Mouse (Mus musculus) midbrain, postnatal 0 days (tissue): Measurements from ENCODE around the gene Unc93b1. TPM values are rescaled to one million over a fixed set of nuclear protein-coding genes. Genes with fewer than 3 reads are reported as not detected.

Source experiments
- ATAC-seq: fragments of 200-750 bp; cut with Nextera tagmentation; 2 replicates; pipeline ENCODE4 v1.8.0; 2017; ENCODE audit warnings: moderate number of reproducible peaks, mild to moderate bottlenecking, moderate TSS enrichment, moderate library complexity; ENCODE audit not compliant: low FRiP score
- DNase-seq: peaks from one replicate; pipeline ENCODE4 v3.0.0-alpha.2; 2015; ENCODE audit warnings: low spot score
- H3K27ac ChIP-seq: fragments of 300-500 bp; sonication (generic); 2 replicates; pipeline ENCODE4 v1.5.1; 2014; ENCODE audit warnings: low read depth, mild to moderate bottlenecking, low read length, mixed read lengths
- H3K27me3 ChIP-seq: fragments of 300-500 bp; sonication (generic); 2 replicates; pipeline ENCODE4 v1.6.1; 2014; ENCODE audit warnings: low read length, control low read depth, mixed read lengths; ENCODE audit not compliant: insufficient read depth
- H3K36me3 ChIP-seq: fragments of 300-500 bp; sonication (generic); 2 replicates; pipeline ENCODE4 v1.6.1; 2014; ENCODE audit warnings: low read length, control low read depth, mixed read lengths; ENCODE audit not compliant: insufficient read depth
- H3K4me1 ChIP-seq: fragments of 300-500 bp; sonication (generic); 2 replicates; pipeline ENCODE4 v1.6.1; 2014; ENCODE audit warnings: mild to moderate bottlenecking, control low read depth, antibody characterized with exemption, low read length, mixed read lengths; ENCODE audit not compliant: insufficient read depth
- H3K4me2 ChIP-seq: fragments of 300-500 bp; sonication (generic); 2 replicates; pipeline ENCODE4 v1.6.1; 2014; ENCODE audit warnings: low read depth, mild to moderate bottlenecking, low read length, mixed read lengths; ENCODE audit not compliant: poor library complexity, severe bottlenecking
- H3K4me3 ChIP-seq: fragments of 300-500 bp; sonication (generic); 2 replicates; pipeline ENCODE4 v1.5.1; 2014; ENCODE audit warnings: low read depth, mild to moderate bottlenecking, low read length, moderate library complexity
- H3K9ac ChIP-seq: fragments of 300-500 bp; sonication (generic); replicated peaks from 2 replicates; pipeline ENCODE4 v1.6.1; 2014; ENCODE audit warnings: mild to moderate bottlenecking, low read length, moderate library complexity, mixed read lengths; ENCODE audit not compliant: poor library complexity, severe bottlenecking
- H3K9me3 ChIP-seq: fragments of 300-500 bp; sonication (generic); 2 replicates; pipeline ENCODE4 v1.6.1; 2016; ENCODE audit warnings: low read length, control low read depth
- CTCF ChIP-seq: IDR thresholded peaks from 2 replicates; pipeline ENCODE4 v1.5.1; 2016; ENCODE audit warnings: antibody characterized with exemption, mild to moderate bottlenecking
- WGBS: fragments of 180-500 bp; shearing (Covaris S2); extraction: QIAGEN DNeasy Blood & Tissue Kit; methylation state at CpG from one replicate; pipeline ENCODE4 v1.1.7; 2014; 5-methylcytosine and 5-hydroxymethylcytosine counted together
- polyA plus RNA-seq: library from polyadenylated mRNA; unstranded; fragments of >200 nt; fragmentation: Nextera tagmentation; extraction: Ambion mirVana; gene quantifications from 2 replicates; pipeline ENCODE4 v1.2.1, GENCODE M21; 2015
- total RNA-seq: library from RNA; depleted of rRNA; stranded (reverse); fragments of >200 nt; gene quantifications from 2 replicates; pipeline ENCODE4 v1.2.3, GENCODE M21; 2014

The Unc93b1 gene
- total and polyA plus RNA-seq, 2 experiments from 2014 or later, result 11.2 to 23.2 TPM

GRCm38 (mm10) chr19:3896208-3896607 lies 38.8 kb upstream of the Unc93b1 start:
- ATAC-seq, result no peak
- Histone ChIP-seq H3K27me3 (no peaks in the 10 kb centered on the region), H3K27ac (no peak overlapping the region), H3K36me3 (peaks cover 54% of the 10 kb centered on the region), H3K9ac (no peak overlapping the region), H3K4me1 (no peaks in the 10 kb centered on the region), H3K4me3 (no peak overlapping the region), H3K9me3 (no peaks in the 10 kb centered on the region), H3K4me2 (no peak overlapping the region)
- WGBS, result 90% methylated on average over 10 of the region's 10 CpGs
- DNase-seq, result no peak
- no peak for TF ChIP-seq CTCF

GRCm38 (mm10) chr19:3897557-3897956 lies 37.4 kb upstream of the Unc93b1 start:
- Histone ChIP-seq H3K27ac (no peak overlapping the region), H3K9me3 (no peaks in the 10 kb centered on the region), H3K4me1 (no peaks in the 10 kb centered on the region), H3K36me3 (peaks cover 47% of the 10 kb centered on the region), H3K9ac (no peak overlapping the region), H3K4me3 (no peak overlapping the region), H3K4me2 (no peak overlapping the region), H3K27me3 (no peaks in the 10 kb centered on the region)
- no peak for DNase-seq
- TF ChIP-seq CTCF, result no peak
- ATAC-seq, result no peak
- WGBS, result 91% methylated on average over 5 of the region's 5 CpGs

- peaks cover 40% of the 10 kb centered on the region for H3K36me3 ChIP-seq
- no peak for TF ChIP-seq CTCF
- no peaks in the 10 kb centered on the region for H3K9me3 ChIP-seq
- no peak overlapping the region for H3K27ac ChIP-seq
- no peak overlapping the region for H3K4me3 ChIP-seq
- no peaks in the 10 kb centered on the region for H3K27me3 ChIP-seq
- no peak overlapping the region for H3K4me2 ChIP-seq
- WGBS, result 86% methylated on average over 7 of the region's 7 CpGs
- no peaks in the 10 kb centered on the region for H3K4me1 ChIP-seq
- H3K9ac ChIP-seq, result no peak overlapping the region
- no peak for DNase-seq
- ATAC-seq, result no peak
Observed at GRCm38 (mm10) chr19:3898952-3899351, 36.0 kb upstream of the Unc93b1 start.

GRCm38 (mm10) chr19:3899618-3900017 lies 35.4 kb upstream of the Unc93b1 start:
- TF ChIP-seq CTCF, result no peak
- H3K27ac ChIP-seq, result no peak overlapping the region
- no peaks in the 10 kb centered on the region for H3K9me3 ChIP-seq
- H3K9ac ChIP-seq, result no peak overlapping the region
- no peaks in the 10 kb centered on the region for H3K4me1 ChIP-seq
- H3K27me3 ChIP-seq, result no peaks in the 10 kb centered on the region
- 98% methylated on average over 4 of the region's 4 CpGs for WGBS
- H3K36me3 ChIP-seq, result peaks cover 35% of the 10 kb centered on the region
- H3K4me3 ChIP-seq, result no peak overlapping the region
- DNase-seq (no peak), ATAC-seq (no peak)
- H3K4me2 ChIP-seq, result no peak overlapping the region

GRCm38 (mm10) chr19:3902966-3903365 lies 32.0 kb upstream of the Unc93b1 start:
- H3K4me3 ChIP-seq, result no peak overlapping the region
- no peak for TF ChIP-seq CTCF
- WGBS, result 76% methylated on average over 12 of the region's 12 CpGs
- H3K27me3 ChIP-seq, result no peaks in the 10 kb centered on the region
- H3K9ac ChIP-seq, result no peak overlapping the region
- H3K4me1 ChIP-seq, result peaks cover 4% of the 10 kb centered on the region; the same call in 1 of the 2 replicates
- H3K27ac ChIP-seq, result no peak overlapping the region
- no peaks in the 10 kb centered on the region for H3K9me3 ChIP-seq
- no peak for ATAC-seq
- H3K36me3 ChIP-seq, result peaks cover 12% of the 10 kb centered on the region; the same call in 1 of the 2 replicates
- no peak overlapping the region for H3K4me2 ChIP-seq
- DNase-seq, result no peak

- 60% methylated on average over 25 of the region's 25 CpGs for WGBS
- Histone ChIP-seq H3K4me1 (peaks cover 4% of the 10 kb centered on the region; the same call in 1 of the 2 replicates), H3K9me3 (no peaks in the 10 kb centered on the region), H3K27ac (no peak overlapping the region), H3K9ac (no peak overlapping the region), H3K27me3 (no peaks in the 10 kb centered on the region), H3K36me3 (peaks cover 10% of the 10 kb centered on the region; the same call in 1 of the 2 replicates), H3K4me3 (no peak overlapping the region), H3K4me2 (no peak overlapping the region)
- DNase-seq (no peak), ATAC-seq (no peak)
- no peak for TF ChIP-seq CTCF
Observed at GRCm38 (mm10) chr19:3903648-3904362, 31.2 kb upstream of the Unc93b1 start.
